Mouse (Mus musculus): ENCODE data around the gene Rabac1. TPM values are rescaled to one million over a fixed set of nuclear protein-coding genes. Genes with fewer than 3 reads are reported as not detected.

Gene Rabac1
- 154 and 156 TPM in 2 replicates for polyA plus RNA-seq (2015; fragmentation: Nextera tagmentation; extraction: Ambion mirVana)

- Histone ChIP-seq H3K4me3 (peak within 1 kb of the TSS; percentile 65), H3K9me3 (no peaks in the 10 kb centered on the region), H3K36me3 (peaks cover 3% of the 10 kb centered on the region; the same call in 1 of the 2 replicates), H3K9ac (peak within 1 kb of the TSS; percentile 66), H3K27ac (peak within 1 kb of the TSS; percentile 60), H3K4me2 (peak within 1 kb of the TSS; percentile 79), H3K27me3 (no peaks in the 10 kb centered on the region), H3K4me1 (peaks cover 5% of the 10 kb centered on the region)
- ATAC-seq (ENCODE audit: borderline replicate concordance, extremely low read depth, low FRiP score, low TSS enrichment) = peak; percentile 93
- under 1% methylated on average over 45 of the region's 45 CpGs for whole genome bisulfite sequencing
Observed at GRCm38 (mm10) chr7:24971972-24972893, at the start of gene Rabac1. Rabac1 (minus strand) TSS chr7:24972754.

DNA sequence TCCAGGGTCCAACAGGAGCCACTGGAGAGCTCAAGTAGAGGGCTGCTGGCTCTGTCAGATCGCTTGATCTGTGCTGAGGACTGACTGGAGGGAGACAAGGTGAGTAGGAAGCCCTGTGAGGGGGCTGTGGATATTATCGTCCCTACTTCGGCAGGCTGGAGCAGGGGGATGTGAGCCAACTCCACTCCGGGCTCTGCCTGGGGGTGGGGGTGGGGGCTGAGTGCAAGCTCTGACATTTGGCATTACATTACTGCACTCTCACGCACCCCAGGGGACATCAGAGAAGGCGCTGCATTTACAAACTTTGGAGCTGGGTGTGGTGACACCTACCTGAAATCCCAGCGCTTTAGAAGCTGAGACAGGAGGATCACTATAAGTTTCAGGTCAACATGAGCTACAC, 39.0 kb upstream of the Rabac1 start:
- no peak for ATAC-seq (ENCODE audit: borderline replicate concordance, extremely low read depth, low FRiP score, low TSS enrichment)
- H3K4me1 ChIP-seq = peaks cover 10% of the 10 kb centered on the region; the same call in 1 of the 2 replicates

DNA sequence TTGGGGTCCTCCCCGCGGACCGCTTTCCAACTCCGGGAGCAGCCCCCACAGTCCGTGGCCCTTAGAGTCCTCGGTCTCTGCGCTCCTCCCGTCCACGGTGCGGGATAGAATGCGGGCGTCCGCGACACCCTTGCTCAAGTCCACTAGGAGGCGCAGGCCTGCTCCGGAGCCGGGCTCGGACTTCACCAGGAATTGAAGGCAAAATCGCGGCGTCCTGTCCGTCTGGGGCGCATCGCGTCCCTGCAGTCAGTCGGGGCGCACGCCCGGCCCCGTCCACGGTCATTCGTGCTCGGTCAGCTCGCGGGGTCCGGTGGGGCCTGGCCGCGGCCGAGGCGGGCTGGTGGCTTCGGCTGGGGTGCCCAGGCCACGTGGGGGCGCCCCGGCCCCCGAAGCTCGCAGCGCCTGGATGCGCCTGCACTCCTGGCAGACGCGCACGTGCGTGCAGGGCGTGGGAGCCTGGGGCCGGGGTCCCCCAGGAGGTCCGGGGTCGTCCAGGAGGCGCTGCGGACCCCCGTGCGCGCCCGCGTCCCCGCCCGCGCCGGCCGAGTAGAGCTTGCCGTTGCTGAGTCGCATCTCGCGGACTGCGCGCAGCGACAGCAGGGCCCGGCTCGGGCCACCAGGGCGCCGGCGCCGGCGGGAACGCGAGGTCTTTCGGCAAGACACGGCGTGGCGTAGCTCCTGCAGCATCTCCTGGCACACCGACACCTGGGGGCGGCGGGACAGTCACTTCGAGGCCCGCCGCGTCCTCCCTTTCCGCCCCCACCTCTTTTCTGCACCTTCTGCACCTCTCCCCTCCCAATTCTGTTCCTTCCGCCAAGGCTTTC, 37.7 kb upstream of the Rabac1 start:
- ATAC-seq (ENCODE audit: borderline replicate concordance, extremely low read depth, low FRiP score, low TSS enrichment) = no peak
- Histone ChIP-seq H3K4me3 (peak overlapping the region; percentile 32), H3K27me3 (peaks cover 65% of the 10 kb centered on the region), H3K9me3 (no peaks in the 10 kb centered on the region), H3K36me3 (0 out of 2 replicates have a peak, but pooled peaks cover 4% of the 10 kb centered on the region), H3K4me2 (peak overlapping the region; percentile 68), H3K27ac (no peak overlapping the region), H3K9ac (no peak overlapping the region), H3K4me1 (peaks cover 15% of the 10 kb centered on the region)
- 2% methylated on average over 85 of the region's 97 CpGs for WGBS

More for the DNA sequence above, 39.0 kb upstream of the Rabac1 start:
- Histone ChIP-seq H3K27me3 (peaks cover 53% of the 10 kb centered on the region), H3K36me3 (0 out of 2 replicates have a peak, but pooled peaks cover 8% of the 10 kb centered on the region), H3K4me3 (no peak overlapping the region), H3K4me2 (no peak overlapping the region), H3K9ac (no peak overlapping the region), H3K9me3 (no peaks in the 10 kb centered on the region), H3K27ac (no peak overlapping the region)
- 60% methylated on average over 7 of the region's 7 CpGs for WGBS

GRCm38 (mm10) chr7:25009099-25009700, 36.6 kb upstream of the Rabac1 start:
- H3K9me3 ChIP-seq = no peaks in the 10 kb centered on the region
- no peak overlapping the region for H3K9ac ChIP-seq
- H3K4me2 ChIP-seq = no peak overlapping the region
- WGBS = 13% methylated on average over 20 of the region's 20 CpGs
- no peak overlapping the region for H3K27ac ChIP-seq
- H3K36me3 ChIP-seq = no peaks in the 10 kb centered on the region
- H3K4me1 ChIP-seq = peaks cover 16% of the 10 kb centered on the region
- ATAC-seq (ENCODE audit: borderline replicate concordance, extremely low read depth, low FRiP score, low TSS enrichment) = no peak
- H3K4me3 ChIP-seq = no peak overlapping the region
- peaks cover 76% of the 10 kb centered on the region for H3K27me3 ChIP-seq

DNA sequence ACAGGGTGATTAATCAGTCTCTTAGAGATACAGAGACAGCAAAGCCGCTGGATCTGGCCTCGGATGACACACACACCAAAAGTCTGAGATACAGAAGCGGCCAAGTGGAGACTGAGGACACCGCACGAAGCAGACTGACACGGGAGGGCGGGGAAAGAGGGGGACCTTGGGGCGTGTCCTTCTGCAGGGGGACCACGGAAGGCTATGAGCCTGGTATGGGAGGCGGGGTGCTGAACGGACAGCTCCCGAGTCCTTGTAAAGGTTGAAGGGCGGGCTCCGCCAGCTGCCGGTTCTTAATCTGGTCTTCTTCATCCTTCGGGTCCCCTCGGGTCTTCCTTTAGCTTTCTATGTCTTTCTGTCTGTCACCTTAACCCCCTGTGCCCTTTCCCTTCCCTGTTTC, 36.1 kb upstream of the Rabac1 start:
- WGBS = 1% methylated on average over 16 of the region's 17 CpGs
- H3K9me3 ChIP-seq = no peaks in the 10 kb centered on the region
- no peak for ATAC-seq (ENCODE audit: borderline replicate concordance, extremely low read depth, low FRiP score, low TSS enrichment)
- no peak overlapping the region for H3K9ac ChIP-seq
- H3K4me3 ChIP-seq = no peak overlapping the region
- no peak overlapping the region for H3K4me2 ChIP-seq
- H3K4me1 ChIP-seq = peaks cover 16% of the 10 kb centered on the region
- no peak overlapping the region for H3K27ac ChIP-seq
- H3K36me3 ChIP-seq = no peaks in the 10 kb centered on the region
- H3K27me3 ChIP-seq = peaks cover 81% of the 10 kb centered on the region

GRCm38 (mm10) chr7:25007609-25008374, 35.2 kb upstream of the Rabac1 start:
- Histone ChIP-seq H3K4me1 (peaks cover 16% of the 10 kb centered on the region), H3K4me3 (no peak overlapping the region), H3K9me3 (no peaks in the 10 kb centered on the region), H3K9ac (no peak overlapping the region), H3K27ac (no peak overlapping the region), H3K4me2 (no peak overlapping the region), H3K36me3 (no peaks in the 10 kb centered on the region), H3K27me3 (peaks cover 87% of the 10 kb centered on the region)
- ATAC-seq (ENCODE audit: borderline replicate concordance, extremely low read depth, low FRiP score, low TSS enrichment) = no peak
- WGBS = 28% methylated on average over 8 of the region's 8 CpGs

- WGBS = 70% methylated on average over 12 of the region's 12 CpGs
- Histone ChIP-seq H3K27me3 (peaks cover 86% of the 10 kb centered on the region), H3K4me3 (no peak overlapping the region), H3K9ac (no peak overlapping the region), H3K4me1 (peaks cover 16% of the 10 kb centered on the region), H3K27ac (no peak overlapping the region), H3K36me3 (no peaks in the 10 kb centered on the region), H3K9me3 (no peaks in the 10 kb centered on the region), H3K4me2 (no peak overlapping the region)
- ATAC-seq (ENCODE audit: borderline replicate concordance, extremely low read depth, low FRiP score, low TSS enrichment) = no peak
Observed at GRCm38 (mm10) chr7:25006586-25007364, 34.2 kb upstream of the Rabac1 start.

DNA sequence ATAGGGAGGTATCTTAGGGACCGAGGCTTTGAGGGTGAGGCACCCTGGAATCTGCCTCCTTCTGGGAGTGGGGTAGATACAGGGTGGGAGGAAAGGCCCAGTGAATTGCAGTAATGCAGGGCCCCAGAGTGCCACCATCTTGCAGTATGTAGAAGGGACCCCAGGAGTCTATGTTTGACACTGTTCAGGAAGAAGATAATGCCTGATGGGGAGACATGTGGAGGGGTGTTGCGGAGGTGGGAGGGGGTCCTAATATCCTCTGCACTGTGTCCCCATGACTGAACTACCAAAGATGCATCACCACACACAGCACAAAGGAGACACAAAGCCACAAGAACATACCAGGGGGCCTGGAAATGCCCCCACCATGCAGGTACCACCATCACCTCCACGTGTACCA, 33.6 kb upstream of the Rabac1 start:
- Histone ChIP-seq H3K9me3 (no peaks in the 10 kb centered on the region), H3K36me3 (no peaks in the 10 kb centered on the region), H3K4me3 (no peak overlapping the region), H3K9ac (no peak overlapping the region), H3K27ac (no peak overlapping the region), H3K27me3 (peaks cover 80% of the 10 kb centered on the region), H3K4me2 (peak overlapping the region; percentile 55), H3K4me1 (peaks cover 16% of the 10 kb centered on the region)
- ATAC-seq (ENCODE audit: borderline replicate concordance, extremely low read depth, low FRiP score, low TSS enrichment) = peak; percentile 17; the same call in 1 of the 2 replicates
- WGBS = 68% methylated on average over 3 of the region's 3 CpGs

DNA sequence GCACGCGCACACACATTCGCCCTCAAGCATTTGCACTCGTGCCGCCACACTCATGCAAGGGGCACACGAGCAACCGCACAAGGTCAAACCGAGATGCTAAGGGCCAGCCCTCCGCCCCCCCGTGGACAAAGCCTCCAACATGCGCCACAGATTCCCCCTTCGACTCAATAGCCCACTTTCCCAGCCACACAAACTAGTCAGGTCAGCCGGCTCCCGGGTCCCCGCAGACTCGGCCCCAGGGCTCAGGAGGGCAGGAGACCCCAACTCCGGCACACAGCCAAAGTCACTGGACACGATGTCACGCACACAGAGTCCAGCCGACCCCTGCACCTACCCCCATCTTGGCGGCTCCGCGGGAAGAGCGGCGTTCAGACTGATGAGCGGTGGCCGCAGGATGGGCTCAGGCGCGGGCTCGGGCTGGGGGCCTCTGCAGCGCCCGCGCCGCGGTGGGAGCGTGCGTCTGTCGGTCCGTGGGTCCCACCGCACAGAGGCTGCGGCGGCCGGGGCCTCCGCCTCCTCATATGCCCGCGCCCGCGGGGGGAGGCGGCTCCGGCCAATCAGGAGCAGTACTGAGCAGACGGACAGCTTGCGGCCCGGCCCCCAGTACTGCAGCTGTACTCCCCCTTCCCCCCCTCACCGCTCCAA, 33.0 kb upstream of the Rabac1 start, which contains the start of gene Atp1a3:
TSS of gene Atp1a3 (minus strand) at position 538 of the 645 bp plus-strand sequence.
- H3K4me3 ChIP-seq = peak within 1 kb of the TSS; percentile 31
- 2% methylated on average over 53 of the region's 54 CpGs for WGBS
- H3K27me3 ChIP-seq = peaks cover 74% of the 10 kb centered on the region

DNA sequence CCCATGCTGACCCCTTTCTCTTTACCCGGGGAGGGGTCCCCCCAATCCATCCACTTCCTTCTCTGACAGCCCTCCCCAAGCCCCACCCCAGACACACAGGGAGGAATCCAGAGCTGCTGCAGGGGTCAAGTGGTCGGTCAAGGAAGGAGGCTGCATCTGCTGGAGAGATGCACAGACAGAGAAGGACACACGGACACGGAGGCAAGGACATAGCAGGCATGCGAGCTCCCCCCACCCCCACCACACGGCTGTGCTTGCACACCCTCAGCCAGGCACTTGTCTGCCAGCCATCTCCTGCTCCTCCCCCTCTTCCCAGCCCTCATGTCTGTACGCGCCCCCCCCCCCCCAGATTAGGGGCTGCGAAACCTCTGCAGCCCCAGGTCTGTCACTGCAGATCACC, 32.3 kb upstream of the Rabac1 start:
- Histone ChIP-seq H3K36me3 (no peaks in the 10 kb centered on the region), H3K4me2 (no peak overlapping the region), H3K27me3 (peaks cover 67% of the 10 kb centered on the region), H3K9me3 (no peaks in the 10 kb centered on the region), H3K9ac (no peak overlapping the region), H3K4me3 (no peak overlapping the region), H3K4me1 (peaks cover 8% of the 10 kb centered on the region; the same call in 1 of the 2 replicates), H3K27ac (no peak overlapping the region)
- no peak for ATAC-seq (ENCODE audit: borderline replicate concordance, extremely low read depth, low FRiP score, low TSS enrichment)
- 30% methylated on average over 9 of the region's 9 CpGs for WGBS

More for the DNA sequence above, 33.0 kb upstream of the Rabac1 start, which contains the start of gene Atp1a3:
- Histone ChIP-seq H3K4me1 (peaks cover 15% of the 10 kb centered on the region), H3K27ac (no peak within 1 kb of the TSS), H3K9me3 (no peaks in the 10 kb centered on the region), H3K9ac (no peak within 1 kb of the TSS), H3K36me3 (no peaks in the 10 kb centered on the region), H3K4me2 (peak within 1 kb of the TSS; percentile 55)
- ATAC-seq (ENCODE audit: borderline replicate concordance, extremely low read depth, low FRiP score, low TSS enrichment) = peak; percentile 40; the same call in 1 of the 2 replicates
